Mouse (Mus musculus) embryonic facial prominence, embryonic 13.5 days (tissue): ENCODE results near the gene E130308A19Rik. TPM values are rescaled to one million over a fixed set of nuclear protein-coding genes. Genes with fewer than 3 reads are reported as not detected.

Source experiments
- ATAC-seq: fragments of 200-750 bp; cut with Nextera tagmentation; 2 replicates; pipeline ENCODE4 v1.8.0; 2017; ENCODE audit warnings: low read depth; ENCODE audit not compliant: insufficient number of reproducible peaks, insufficient read depth, low FRiP score, low TSS enrichment
- H3K27ac ChIP-seq: fragments of 300-500 bp; sonication (generic); 2 replicates; pipeline ENCODE4 v1.5.1; 2015; ENCODE audit warnings: moderate library complexity, mild to moderate bottlenecking, inconsistent platforms
- H3K27me3 ChIP-seq: fragments of 300-500 bp; sonication (generic); 2 replicates; pipeline ENCODE4 v1.6.1; 2015; ENCODE audit warnings: mild to moderate bottlenecking, inconsistent platforms
- H3K36me3 ChIP-seq: fragments of 300-500 bp; sonication (generic); 2 replicates; pipeline ENCODE4 v1.6.1; 2015; ENCODE audit warnings: mild to moderate bottlenecking, inconsistent platforms
- H3K4me1 ChIP-seq: fragments of 300-500 bp; sonication (generic); 2 replicates; pipeline ENCODE4 v1.6.1; 2015; ENCODE audit warnings: inconsistent platforms
- H3K4me2 ChIP-seq: fragments of 300-500 bp; sonication (generic); 2 replicates; pipeline ENCODE4 v1.6.1; 2015; ENCODE audit warnings: moderate library complexity, mild to moderate bottlenecking, inconsistent platforms
- H3K4me3 ChIP-seq: fragments of 300-500 bp; sonication (generic); 2 replicates; pipeline ENCODE4 v1.5.1; 2015; ENCODE audit warnings: mild to moderate bottlenecking, inconsistent platforms
- H3K9ac ChIP-seq: fragments of 300-500 bp; sonication (generic); 2 replicates; pipeline ENCODE4 v1.6.1; 2015; ENCODE audit warnings: mild to moderate bottlenecking, inconsistent platforms
- H3K9me3 ChIP-seq: fragments of 300-500 bp; sonication (generic); 2 replicates; pipeline ENCODE4 v1.6.1; 2016; ENCODE audit warnings: inconsistent platforms
- WGBS: fragments of 180-500 bp; shearing (Covaris S2); methylation state at CpG from one replicate; pipeline ENCODE4 v1.1.7; 2015; ENCODE audit warnings: mixed read lengths; 5-methylcytosine and 5-hydroxymethylcytosine counted together
- polyA plus RNA-seq: library from polyadenylated mRNA; unstranded; fragments of >200 nt; fragmentation: Nextera tagmentation; extraction: Ambion mirVana; gene quantifications from 2 replicates; pipeline ENCODE4 v1.2.1, GENCODE M21; 2015

E130308A19Rik gene
- polyA plus RNA-seq: 22.8 and 26.6 TPM in 2 replicates

- H3K9me3 ChIP-seq: no peaks in the 10 kb centered on the region
- peaks cover 18% of the 10 kb centered on the region for H3K4me1 ChIP-seq
- H3K36me3 ChIP-seq: no peaks in the 10 kb centered on the region
- WGBS: under 1% methylated on average over 88 of the region's 120 CpGs
- peak within 1 kb of the TSS; percentile 57; the same call in 1 of the 2 replicates for H3K27ac ChIP-seq
- H3K9ac ChIP-seq: peak within 1 kb of the TSS; percentile 88
- ATAC-seq: peak; percentile 92
- peak within 1 kb of the TSS; percentile 81 for H3K4me2 ChIP-seq
- H3K4me3 ChIP-seq: peak within 1 kb of the TSS; percentile 98
- no peaks in the 10 kb centered on the region for H3K27me3 ChIP-seq
Observed at GRCm38 (mm10) chr4:59625998-59626910, at the start of gene E130308A19Rik. Gene E130308A19Rik (plus strand): TSS chr4:59626211.

- H3K27me3 ChIP-seq: no peaks in the 10 kb centered on the region
- under 1% methylated on average over 23 of the region's 23 CpGs for WGBS
- H3K9ac ChIP-seq: peak overlapping the region; percentile 82
- no peaks in the 10 kb centered on the region for H3K36me3 ChIP-seq
- peak overlapping the region; percentile 74 for H3K4me2 ChIP-seq
- H3K9me3 ChIP-seq: no peaks in the 10 kb centered on the region
- ATAC-seq: 0 out of 2 replicates have a peak, but pooled peaks have one; percentile 40
- H3K4me3 ChIP-seq: peak overlapping the region; percentile 72
- H3K4me1 ChIP-seq: peaks cover 10% of the 10 kb centered on the region
- peak overlapping the region; percentile 91 for H3K27ac ChIP-seq
Observed at GRCm38 (mm10) chr4:59580495-59581281, 45.3 kb upstream of the E130308A19Rik start.

GRCm38 (mm10) chr4:59581314-59582185 lies 44.5 kb upstream of the E130308A19Rik start, which contains the start of gene Hsdl2:
Gene Hsdl2 (plus strand): TSS chr4:59581563.
- ATAC-seq: peak; percentile 96
- no peaks in the 10 kb centered on the region for H3K36me3 ChIP-seq

GRCm38 (mm10) chr4:59582186-59582585 lies 43.8 kb upstream of the E130308A19Rik start:
- Histone ChIP-seq H3K9me3 (no peaks in the 10 kb centered on the region), H3K4me2 (peak overlapping the region; percentile 74), H3K9ac (no peak overlapping the region; the same call in 1 of the 2 replicates), H3K27ac (no peak overlapping the region), H3K36me3 (no peaks in the 10 kb centered on the region), H3K4me3 (peak overlapping the region; percentile 72), H3K4me1 (peaks cover 10% of the 10 kb centered on the region), H3K27me3 (no peaks in the 10 kb centered on the region)
- no peak for ATAC-seq
- 22% methylated on average over 6 of the region's 6 CpGs for WGBS

More at GRCm38 (mm10) chr4:59581314-59582185, 44.5 kb upstream of the E130308A19Rik start, which contains the start of gene Hsdl2:
- Histone ChIP-seq H3K4me3 (peak within 1 kb of the TSS; percentile 72), H3K27me3 (no peaks in the 10 kb centered on the region), H3K4me1 (peaks cover 10% of the 10 kb centered on the region), H3K27ac (peak within 1 kb of the TSS; percentile 91), H3K4me2 (peak within 1 kb of the TSS; percentile 74), H3K9ac (peak within 1 kb of the TSS; percentile 82), H3K9me3 (no peaks in the 10 kb centered on the region)
- under 1% methylated on average over 61 of the region's 61 CpGs for WGBS

- Histone ChIP-seq H3K36me3 (no peaks in the 10 kb centered on the region), H3K27me3 (no peaks in the 10 kb centered on the region), H3K9ac (no peak overlapping the region), H3K4me1 (peaks cover 9% of the 10 kb centered on the region), H3K9me3 (no peaks in the 10 kb centered on the region), H3K27ac (no peak overlapping the region), H3K4me3 (no peak overlapping the region), H3K4me2 (no peak overlapping the region)
- 82% methylated on average over 5 of the region's 5 CpGs for WGBS
- ATAC-seq: no peak
Observed at GRCm38 (mm10) chr4:59585097-59585496, 40.9 kb upstream of the E130308A19Rik start.

GRCm38 (mm10) chr4:59587215-59587871 lies 38.7 kb upstream of the E130308A19Rik start:
- no peak overlapping the region for H3K27ac ChIP-seq
- ATAC-seq: no peak

GRCm38 (mm10) chr4:59587872-59588226 lies 38.2 kb upstream of the E130308A19Rik start:
- H3K27me3 ChIP-seq: no peaks in the 10 kb centered on the region
- H3K9me3 ChIP-seq: no peaks in the 10 kb centered on the region
- H3K4me2 ChIP-seq: no peak overlapping the region
- no peak overlapping the region for H3K4me3 ChIP-seq
- no peaks in the 10 kb centered on the region for H3K4me1 ChIP-seq
- no peaks in the 10 kb centered on the region for H3K36me3 ChIP-seq
- no peak overlapping the region for H3K9ac ChIP-seq
- H3K27ac ChIP-seq: no peak overlapping the region
- ATAC-seq: no peak
- 91% methylated on average over 1 of the region's 1 CpGs for WGBS

More at GRCm38 (mm10) chr4:59587215-59587871, 38.7 kb upstream of the E130308A19Rik start:
- no peak overlapping the region for H3K4me3 ChIP-seq
- no peak overlapping the region for H3K4me2 ChIP-seq
- H3K36me3 ChIP-seq: no peaks in the 10 kb centered on the region
- H3K9me3 ChIP-seq: no peaks in the 10 kb centered on the region
- H3K4me1 ChIP-seq: no peaks in the 10 kb centered on the region
- 64% methylated on average over 2 of the region's 2 CpGs for WGBS
- H3K9ac ChIP-seq: no peak overlapping the region
- H3K27me3 ChIP-seq: no peaks in the 10 kb centered on the region

- no peak overlapping the region for H3K27ac ChIP-seq
- H3K27me3 ChIP-seq: no peaks in the 10 kb centered on the region
- no peak overlapping the region for H3K9ac ChIP-seq
- H3K9me3 ChIP-seq: no peaks in the 10 kb centered on the region
- WGBS: 59% methylated on average over 2 of the region's 2 CpGs
- peaks cover 8% of the 10 kb centered on the region for H3K36me3 ChIP-seq
- H3K4me1 ChIP-seq: no peaks in the 10 kb centered on the region
- no peak for ATAC-seq
- H3K4me3 ChIP-seq: no peak overlapping the region
- H3K4me2 ChIP-seq: no peak overlapping the region
Observed at GRCm38 (mm10) chr4:59594614-59595013, 31.4 kb upstream of the E130308A19Rik start.

- H3K27ac ChIP-seq: no peak overlapping the region
- no peaks in the 10 kb centered on the region for H3K4me1 ChIP-seq
- ATAC-seq: no peak
- H3K4me3 ChIP-seq: no peak overlapping the region
- 85% methylated on average over 2 of the region's 2 CpGs for WGBS
- H3K4me2 ChIP-seq: no peak overlapping the region
- H3K9ac ChIP-seq: no peak overlapping the region
- no peaks in the 10 kb centered on the region for H3K9me3 ChIP-seq
- peaks cover 8% of the 10 kb centered on the region for H3K36me3 ChIP-seq
- H3K27me3 ChIP-seq: no peaks in the 10 kb centered on the region
Observed at GRCm38 (mm10) chr4:59596556-59596955, 29.5 kb upstream of the E130308A19Rik start.

GRCm38 (mm10) chr4:59602704-59603103 lies 23.3 kb upstream of the E130308A19Rik start:
- no peak overlapping the region for H3K9ac ChIP-seq
- WGBS: 85% methylated on average over 4 of the region's 4 CpGs
- no peak overlapping the region for H3K4me2 ChIP-seq
- no peaks in the 10 kb centered on the region for H3K4me1 ChIP-seq
- ATAC-seq: no peak
- 0 out of 2 replicates have a peak, but pooled peaks cover 5% of the 10 kb centered on the region for H3K36me3 ChIP-seq
- no peak overlapping the region for H3K27ac ChIP-seq
- H3K9me3 ChIP-seq: no peaks in the 10 kb centered on the region
- no peak overlapping the region for H3K4me3 ChIP-seq
- no peaks in the 10 kb centered on the region for H3K27me3 ChIP-seq
